Mouse (Mus musculus) intestine, postnatal 0 days (tissue): ENCODE results near the gene Gm49601. TPM values are rescaled to one million over a fixed set of nuclear protein-coding genes. Genes with fewer than 3 reads are reported as not detected.

Source experiments
- ATAC-seq: fragments of 200-750 bp; cut with Nextera tagmentation; 2 replicates; pipeline ENCODE4 v1.8.0; 2017; ENCODE audit warnings: mild to moderate bottlenecking, moderate TSS enrichment, moderate library complexity
- H3K27ac ChIP-seq: fragments of 300-500 bp; sonication (generic); 2 replicates; pipeline ENCODE4 v1.5.1; 2014; ENCODE audit warnings: mild to moderate bottlenecking, low read depth, low read length, moderate library complexity
- H3K27me3 ChIP-seq: fragments of 300-500 bp; sonication (generic); replicated peaks from 2 replicates; pipeline ENCODE4 v1.6.1; 2014; ENCODE audit warnings: low read length, mixed read lengths; ENCODE audit not compliant: control insufficient read depth, insufficient read depth
- H3K36me3 ChIP-seq: fragments of 300-500 bp; sonication (generic); 2 replicates; pipeline ENCODE4 v1.6.1; 2014; ENCODE audit warnings: mild to moderate bottlenecking, moderate library complexity; ENCODE audit not compliant: control insufficient read depth, insufficient read depth
- H3K4me1 ChIP-seq: fragments of 300-500 bp; sonication (generic); replicated peaks from 2 replicates; pipeline ENCODE4 v1.6.1; 2014; ENCODE audit warnings: antibody characterized with exemption, low read length, mixed read lengths; ENCODE audit not compliant: control insufficient read depth, insufficient read depth
- H3K4me2 ChIP-seq: fragments of 300-500 bp; sonication (generic); replicated peaks from 2 replicates; pipeline ENCODE4 v1.6.1; 2014; ENCODE audit warnings: low read depth, mild to moderate bottlenecking, moderate library complexity
- H3K4me3 ChIP-seq: fragments of 300-500 bp; sonication (generic); 2 replicates; pipeline ENCODE4 v1.5.1; 2014; ENCODE audit warnings: low read depth, low read length
- H3K9ac ChIP-seq: fragments of 300-500 bp; sonication (generic); 2 replicates; pipeline ENCODE4 v1.6.1; 2014; ENCODE audit warnings: mild to moderate bottlenecking, low read depth, low read length
- H3K9me3 ChIP-seq: fragments of 300-500 bp; sonication (generic); 2 replicates; pipeline ENCODE4 v1.6.1; 2016; ENCODE audit warnings: mixed run types; ENCODE audit not compliant: control insufficient read depth
- CTCF ChIP-seq: sonication (generic); IDR thresholded peaks from 2 replicates; pipeline ENCODE4 v1.5.1; 2016; ENCODE audit warnings: low read depth, mild to moderate bottlenecking, control low read depth, antibody characterized with exemption, moderate library complexity
- WGBS: fragments of 180-500 bp; shearing (Covaris S2); extraction: QIAGEN DNeasy Blood & Tissue Kit; methylation state at CpG from one replicate; pipeline ENCODE4 v1.1.7; 2014; 5-methylcytosine and 5-hydroxymethylcytosine counted together
- polyA plus RNA-seq: library from polyadenylated mRNA; unstranded; fragments of >200 nt; fragmentation: Nextera tagmentation; extraction: Ambion mirVana; gene quantifications from 2 replicates; pipeline ENCODE4 v1.2.1, GENCODE M21; 2015

Gene Gm49601
- polyA plus RNA-seq, 1 experiment from 2014 or later: 1.4 TPM

- no peaks in the 10 kb centered on the region for H3K4me1 ChIP-seq
- ATAC-seq: no peak
- H3K4me3 ChIP-seq: no peak overlapping the region
- H3K27me3 ChIP-seq: no peaks in the 10 kb centered on the region
- H3K9me3 ChIP-seq: no peaks in the 10 kb centered on the region
- no peak overlapping the region for H3K4me2 ChIP-seq
- WGBS: 55% methylated on average over 6 of the region's 8 CpGs
- no peaks in the 10 kb centered on the region for H3K36me3 ChIP-seq
- TF ChIP-seq CTCF: no peak
- no peak overlapping the region for H3K27ac ChIP-seq
- no peak overlapping the region for H3K9ac ChIP-seq
Observed at GRCm38 (mm10) chr16:18604267-18604701, 21.9 kb downstream of the Gm49601 start.

GRCm38 (mm10) chr16:18601447-18601846 is 24.8 kb downstream of the Gm49601 start:
- 56% methylated on average over 7 of the region's 7 CpGs for WGBS
- TF ChIP-seq CTCF: no peak
- H3K9me3 ChIP-seq: no peaks in the 10 kb centered on the region
- no peak overlapping the region for H3K4me2 ChIP-seq
- H3K36me3 ChIP-seq: no peaks in the 10 kb centered on the region
- no peak overlapping the region for H3K4me3 ChIP-seq
- no peak for ATAC-seq
- H3K27ac ChIP-seq: no peak overlapping the region
- no peaks in the 10 kb centered on the region for H3K4me1 ChIP-seq
- no peak overlapping the region for H3K9ac ChIP-seq
- no peaks in the 10 kb centered on the region for H3K27me3 ChIP-seq

GRCm38 (mm10) chr16:18598006-18598405 is 28.2 kb downstream of the Gm49601 start:
- Histone ChIP-seq H3K4me1 (no peaks in the 10 kb centered on the region), H3K36me3 (no peaks in the 10 kb centered on the region), H3K27me3 (no peaks in the 10 kb centered on the region; the same call in 1 of the 2 replicates), H3K4me2 (no peak overlapping the region), H3K4me3 (no peak overlapping the region), H3K9me3 (no peaks in the 10 kb centered on the region), H3K9ac (no peak overlapping the region), H3K27ac (no peak overlapping the region)
- WGBS: 70% methylated on average over 3 of the region's 3 CpGs
- no peak for ATAC-seq
- TF ChIP-seq CTCF: no peak

- 75% methylated on average over 5 of the region's 5 CpGs for WGBS
- Histone ChIP-seq H3K9ac (no peak overlapping the region), H3K4me1 (peaks cover 3% of the 10 kb centered on the region), H3K27me3 (peaks cover 8% of the 10 kb centered on the region), H3K9me3 (no peaks in the 10 kb centered on the region), H3K4me2 (no peak overlapping the region), H3K4me3 (no peak overlapping the region), H3K36me3 (no peaks in the 10 kb centered on the region), H3K27ac (no peak overlapping the region)
- TF ChIP-seq CTCF: no peak
- ATAC-seq: no peak
Observed at GRCm38 (mm10) chr16:18596255-18596654, 30.0 kb downstream of the Gm49601 start.

GRCm38 (mm10) chr16:18593930-18594329 is 32.3 kb downstream of the Gm49601 start:
- TF ChIP-seq CTCF: no peak
- ATAC-seq: no peak
- Histone ChIP-seq H3K27me3 (peaks cover 31% of the 10 kb centered on the region), H3K9me3 (no peaks in the 10 kb centered on the region), H3K36me3 (no peaks in the 10 kb centered on the region), H3K4me2 (no peak overlapping the region), H3K27ac (no peak overlapping the region), H3K9ac (no peak overlapping the region), H3K4me1 (peaks cover 4% of the 10 kb centered on the region), H3K4me3 (no peak overlapping the region)
- WGBS: 82% methylated on average over 2 of the region's 2 CpGs

GRCm38 (mm10) chr16:18591047-18592018 is 34.9 kb downstream of the Gm49601 start:
- TF ChIP-seq CTCF: peak; percentile 61
- Histone ChIP-seq H3K4me1 (peaks cover 4% of the 10 kb centered on the region), H3K27me3 (peaks cover 57% of the 10 kb centered on the region), H3K9me3 (no peaks in the 10 kb centered on the region), H3K9ac (no peak overlapping the region), H3K36me3 (no peaks in the 10 kb centered on the region), H3K27ac (no peak overlapping the region), H3K4me3 (peak overlapping the region; percentile 46), H3K4me2 (peak overlapping the region; percentile 74)
- WGBS: 5% methylated on average over 59 of the region's 59 CpGs
- 0 out of 2 replicates have a peak, but pooled peaks have one; percentile 12 for ATAC-seq
